Mouse (Mus musculus): ENCODE data around the gene Tmem200a. TPM values are rescaled to one million over a fixed set of nuclear protein-coding genes. Genes with fewer than 3 reads are reported as not detected.

Gene Tmem200a
- polyA plus RNA-seq (2012; rRNA removed; ENCODE audit: low replicate concordance), result 0.54 and 14.0 TPM in 2 replicates

DNA sequence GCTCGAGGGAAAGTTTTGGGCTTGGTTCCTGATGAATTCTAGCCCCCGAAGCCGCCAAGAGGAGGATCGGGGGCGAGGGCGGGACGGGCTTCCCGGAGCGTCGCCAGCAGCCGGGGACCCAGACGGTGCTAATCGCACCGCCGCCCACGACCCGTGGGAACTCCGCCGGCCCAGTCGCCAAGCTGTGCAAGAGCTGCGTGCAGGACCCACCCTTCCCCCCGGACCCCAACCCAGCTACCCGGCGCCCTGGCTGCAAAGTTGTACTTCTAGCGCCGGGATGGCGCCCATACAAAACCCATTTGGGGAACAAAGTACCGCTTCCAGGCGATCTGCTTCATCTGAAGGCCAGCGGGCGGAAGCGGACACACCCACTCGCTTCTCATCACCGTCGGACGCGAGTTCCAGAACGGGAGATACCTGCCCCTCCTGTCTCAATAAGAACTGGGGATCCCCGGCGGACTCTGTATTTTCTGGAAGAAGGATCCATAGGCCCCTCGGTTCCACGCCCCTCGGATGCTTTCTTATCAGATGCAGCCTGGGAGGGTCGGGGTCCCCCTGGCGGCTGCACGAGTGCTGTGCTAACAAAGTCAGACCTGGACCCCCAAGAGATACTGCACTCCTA is at the start of gene Tmem200a:
Gene Tmem200a, minus strand, starts transcription at position 532 of the 622 bp plus-strand sequence.

DNA sequence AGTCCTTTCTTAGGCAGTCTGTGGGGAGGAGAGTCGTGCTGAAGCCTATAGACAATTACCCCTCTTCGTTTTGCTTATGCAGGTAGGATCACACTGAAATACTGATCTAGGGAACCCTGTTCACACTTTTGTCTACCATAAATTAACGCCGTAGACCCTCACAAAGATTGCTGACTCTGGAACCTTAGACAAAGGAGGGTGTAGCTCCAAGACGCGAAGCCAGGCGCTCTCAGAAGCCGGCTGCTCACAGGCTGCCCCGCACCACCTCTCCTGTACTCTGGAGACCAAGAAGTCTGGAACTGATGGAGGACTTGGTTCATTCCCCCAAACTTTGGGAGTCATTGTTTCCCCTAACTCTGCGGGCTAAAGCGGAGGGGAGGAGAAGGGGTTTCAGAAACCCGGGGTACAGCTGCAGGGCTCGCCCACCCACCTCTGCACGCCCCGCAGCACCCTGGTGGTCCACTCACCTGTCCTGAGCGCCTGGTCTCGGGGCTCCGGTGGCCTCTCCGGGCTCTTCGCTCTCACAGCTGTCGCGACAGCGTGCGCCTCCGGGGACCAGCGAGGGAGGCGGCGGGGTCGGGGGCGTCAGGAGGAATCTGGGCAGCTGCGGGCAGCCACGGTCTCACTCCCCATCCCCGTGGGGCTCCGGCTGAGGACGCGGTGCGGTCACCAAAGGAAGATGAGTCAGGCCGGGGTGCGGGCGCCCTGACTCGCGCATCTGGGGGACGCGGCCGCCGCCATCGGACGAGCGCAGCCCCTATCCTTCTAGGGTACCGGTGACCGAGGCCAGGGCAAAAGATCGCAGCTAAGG is 976 bp downstream of the Tmem200a start, which contains the start of gene Gm9767:
Gene Gm9767, plus strand, starts transcription at position 585 of the 811 bp plus-strand sequence.

Other genes with a start within 250 kb of the Tmem200a start
- gene Gm9767, start 797 bp downstream of the Tmem200a start, polyA plus RNA-seq (2012; rRNA removed; ENCODE audit: low replicate concordance), result 0.10 TPM in 1 of 2 replicates, not detected in the other
- 0.76 TPM in 1 of 2 replicates, not detected in the other for gene Samd3, start 150.7 kb upstream of the Tmem200a start, polyA plus RNA-seq (2012; rRNA removed; ENCODE audit: low replicate concordance)